In genomic region chr1:18057646-18058210, GRCm38 (mm10) we compare ENCODE assay signal across 8 mouse cellular contexts.
DNase-seq lines count a peak whose midpoint lies in the region; ATAC-seq and TF ChIP-seq lines count a peak whose summit lies in the region.

No protein-coding gene starts in this region.

- no peak overlapping the region for H3K27ac ChIP-seq in limb, embryonic 13.5 days
- no peak overlapping the region for H3K27ac ChIP-seq in stomach, postnatal 0 days (replicated peaks)

- H3K27me3 ChIP-seq in limb, embryonic 13.5 days = peaks cover 48% of the 10 kb centered on the region
- H3K27me3 ChIP-seq in stomach, postnatal 0 days (ENCODE audit: control insufficient read depth, insufficient read depth, low read length) = no peaks in the 10 kb centered on the region

- 2% methylated on average over 26 of the region's 26 CpGs for WGBS in limb, embryonic 13.5 days
- 1% methylated on average over 26 of the region's 26 CpGs for WGBS in stomach, postnatal 0 days

- H3K4me1 ChIP-seq in limb, embryonic 13.5 days = peaks cover 13% of the 10 kb centered on the region
- H3K4me1 ChIP-seq in stomach, postnatal 0 days (replicated peaks; ENCODE audit: control insufficient read depth, insufficient read depth) = no peaks in the 10 kb centered on the region

- H3K9me3 ChIP-seq in limb, embryonic 13.5 days = no peaks in the 10 kb centered on the region
- H3K9me3 ChIP-seq in stomach, postnatal 0 days (ENCODE audit: control insufficient read depth, low read length) = no peaks in the 10 kb centered on the region

- peak overlapping the region; percentile 63 for H3K4me3 ChIP-seq in limb, embryonic 13.5 days
- peak overlapping the region; percentile 48 for H3K4me3 ChIP-seq in stomach, postnatal 0 days (ENCODE audit: low read depth, low read length)

- TF ChIP-seq EP300 in stomach, postnatal 0 days (optimal IDR thresholded peaks at IDR 0.05) = no peak

- peak overlapping the region; percentile 98 for H3K4me2 ChIP-seq in limb, embryonic 13.5 days (replicated peaks)
- H3K4me2 ChIP-seq in stomach, postnatal 0 days (replicated peaks; ENCODE audit: low read depth) = peak overlapping the region; percentile 88

- DNase-seq in cerebellum, postnatal 14 days = peak; percentile 37 to 44
- no peak for DNase-seq in cerebellum, adult 11-12 months
- DNase-seq in retina, embryonic 14.5 days (ENCODE audit: low spot score) = peak; percentile 42
- DNase-seq in retina, postnatal 1 day = no peak
- DNase-seq in stomach, postnatal 0 days (ENCODE audit: low spot score) = no peak
- DNase-seq in kidney, postnatal 10 days = no peak

- no peak for TF ChIP-seq CTCF in stomach, postnatal 0 days (IDR thresholded peaks at IDR 0.05; ENCODE audit: low read depth)

- no peaks in the 10 kb centered on the region for H3K36me3 ChIP-seq in limb, embryonic 13.5 days
- no peaks in the 10 kb centered on the region for H3K36me3 ChIP-seq in stomach, postnatal 0 days (ENCODE audit: control insufficient read depth, insufficient read depth, low read length)

- ATAC-seq in limb, embryonic 13.5 days (ENCODE audit: low FRiP score, low read depth) = peak; percentile 34; the same call in 1 of the 2 replicates
- no peak; the same call in 1 of the 2 replicates for ATAC-seq in stomach, postnatal 0 days (ENCODE audit: low FRiP score, low TSS enrichment)
- ATAC-seq in activated CD4-positive, CD25-positive, alpha-beta regulatory T cell, adult 4 months = no peak

- peak overlapping the region; percentile 69 for H3K9ac ChIP-seq in limb, embryonic 13.5 days
- no peak overlapping the region; the same call in 1 of the 2 replicates for H3K9ac ChIP-seq in stomach, postnatal 0 days (ENCODE audit: low read length)

Comparison
In these comparisons a context has a peak if more than half of its experiments do, and no peak if none do; other contexts are left out.
1. DNase-seq: peak in cerebellum, postnatal 14 days (2 of 2) and retina, embryonic 14.5 days (single experiment); none in cerebellum, adult 11-12 months (single experiment), retina, postnatal 1 day (single experiment), stomach, postnatal 0 days (single experiment) and kidney, postnatal 10 days (single experiment).